Mouse (Mus musculus) megakaryocyte, embryonic 14.5 days (primary cell): ENCODE data around the gene Tekt1.

Experiments used
- FLI1 ChIP-seq: IDR thresholded peaks from 2 replicates; pipeline ENCODE4 v1.6.1; 2012; ENCODE audit warnings: low read length, inconsistent platforms, mixed read lengths
- GATA1 ChIP-seq: IDR thresholded peaks from 3 replicates; pipeline ENCODE4 v1.6.1; 2012; ENCODE audit warnings: mixed read lengths, low read length, inconsistent platforms, borderline replicate concordance

DNA sequence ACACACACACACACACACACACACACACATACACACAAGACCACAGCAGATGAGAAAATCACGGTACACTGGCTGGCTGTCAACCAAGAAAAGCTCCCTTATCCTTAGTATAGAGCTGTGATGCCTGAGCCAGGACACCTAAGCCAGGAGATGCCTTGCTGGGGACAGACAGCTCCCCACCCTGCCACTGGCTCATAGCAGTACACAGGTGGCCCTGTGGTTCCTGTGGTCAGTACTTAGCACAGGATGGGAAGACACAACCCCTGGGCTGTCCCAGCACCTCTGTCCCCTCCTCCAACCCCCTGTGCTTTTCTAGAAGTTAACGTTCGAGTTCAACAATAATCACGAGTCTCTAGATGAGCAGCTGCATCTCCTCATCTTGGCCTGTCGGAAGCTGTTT lies 44.2 kb downstream of the Tekt1 start:
- TF ChIP-seq GATA1: no peak
- no peak for TF ChIP-seq FLI1
